Mouse (Mus musculus): ENCODE data around the gene B3galt2. TPM values are rescaled to one million over a fixed set of nuclear protein-coding genes. Genes with fewer than 3 reads are reported as not detected.
"Not testable (repeated sequence)": the region's sequence is repeated elsewhere in the genome, so short reads cannot be mapped to it uniquely, and the experiment has no call there.

The B3galt2 gene
- polyA plus RNA-seq, 1 experiment, result under 0.01 TPM

DNA sequence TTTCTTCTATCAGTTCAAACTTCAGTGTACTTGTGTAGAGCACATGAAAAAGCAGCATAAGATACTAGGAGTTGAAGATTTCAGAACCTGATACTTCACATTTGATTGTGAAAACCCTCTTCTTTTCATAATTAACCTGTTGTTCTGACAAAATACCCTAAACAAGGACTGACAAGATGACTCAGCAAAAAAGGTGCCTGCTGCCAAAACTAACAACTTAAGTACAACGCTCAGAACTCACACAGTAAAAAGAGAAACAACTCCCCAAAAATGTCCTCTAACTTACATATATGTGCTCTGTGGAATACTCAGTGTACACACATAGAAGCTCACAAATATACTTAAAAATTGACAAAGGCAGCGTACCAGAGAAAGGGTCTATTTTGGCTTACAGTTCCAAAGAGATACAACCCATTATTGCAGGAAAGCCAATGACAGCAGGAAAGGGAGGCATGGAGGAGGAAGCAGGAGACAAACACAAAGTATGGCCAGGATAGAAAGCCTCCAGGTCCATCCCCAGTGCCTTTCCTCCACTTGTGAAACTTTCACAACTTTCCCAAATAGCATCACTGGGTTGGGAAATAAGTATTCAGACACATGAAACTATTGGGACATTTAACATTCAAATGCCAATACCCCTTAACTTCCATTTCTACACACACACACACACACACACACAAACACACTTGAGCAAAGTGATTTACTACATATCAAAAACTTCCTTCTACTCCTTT is 7.4 kb upstream of the B3galt2 start:
- Histone ChIP-seq H3K36me3 (ENCODE audit: control insufficient read depth) (peaks cover 6% of the 10 kb centered on the region), H3K9me3 (ENCODE audit: control insufficient read depth, low read length) (no peaks in the 10 kb centered on the region), H3K27me3 (ENCODE audit: control insufficient read depth) (no peaks in the 10 kb centered on the region), H3K4me1 (ENCODE audit: control insufficient read depth) (peaks cover 12% of the 10 kb centered on the region), H3K4me3 (replicated peaks) (no peak overlapping the region)
- TF ChIP-seq GATA1 (IDR thresholded peaks at IDR 0.05; ENCODE audit: low read length) (no peak), TAL1 (IDR thresholded peaks at IDR 0.05; ENCODE audit: low read length) (no peak)

DNA sequence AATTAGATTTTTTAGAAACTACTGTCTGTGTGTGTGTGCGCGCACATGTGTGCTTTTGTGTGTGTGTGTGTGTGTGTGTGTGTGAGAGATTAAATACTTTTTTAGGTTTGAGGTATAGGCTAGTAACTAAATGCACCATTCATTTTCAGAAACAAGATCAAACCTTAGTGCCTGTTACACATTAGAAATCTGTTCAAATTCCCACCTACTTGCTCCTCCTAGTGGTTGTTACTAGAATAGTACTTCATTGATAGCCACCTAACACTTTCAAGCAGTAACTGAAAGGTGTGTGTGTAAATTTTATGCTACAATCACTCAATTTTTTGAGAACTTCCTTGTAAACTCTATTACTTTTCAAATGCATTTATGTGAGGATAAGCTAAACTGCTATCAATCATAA is 3.8 kb downstream of the B3galt2 start:
- Histone ChIP-seq H3K4me3 (replicated peaks) (no peak overlapping the region), H3K9me3 (ENCODE audit: control insufficient read depth, low read length) (no peaks in the 10 kb centered on the region), H3K4me1 (ENCODE audit: control insufficient read depth) (no peaks in the 10 kb centered on the region; the same call in 1 of the 2 replicates), H3K36me3 (ENCODE audit: control insufficient read depth) (peaks cover 11% of the 10 kb centered on the region), H3K27me3 (ENCODE audit: control insufficient read depth) (no peaks in the 10 kb centered on the region)
- TF ChIP-seq TAL1 (IDR thresholded peaks at IDR 0.05; ENCODE audit: low read length) (no peak), GATA1 (IDR thresholded peaks at IDR 0.05; ENCODE audit: low read length) (no peak)

DNA sequence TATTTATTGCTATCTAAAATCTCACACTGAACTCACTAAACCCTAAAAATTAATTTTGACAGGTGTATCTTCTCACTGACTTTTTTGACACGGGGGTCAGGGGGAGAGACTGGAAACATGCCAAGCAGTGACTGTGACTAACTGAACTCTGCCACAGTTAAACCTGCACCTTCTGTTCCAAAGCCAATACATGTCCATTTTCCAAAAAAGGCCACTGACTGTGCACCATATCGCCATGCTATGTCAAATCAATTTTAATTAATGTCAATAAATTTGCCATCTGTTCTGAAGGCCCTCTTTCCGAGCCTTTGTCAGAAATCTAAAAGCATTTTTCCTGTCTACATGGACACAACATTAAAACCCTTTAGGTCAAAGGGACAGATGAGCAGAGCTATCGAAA is 4.9 kb downstream of the B3galt2 start:
- Histone ChIP-seq H3K27me3 (ENCODE audit: control insufficient read depth) (no peaks in the 10 kb centered on the region), H3K9me3 (ENCODE audit: control insufficient read depth, low read length) (no peaks in the 10 kb centered on the region), H3K4me3 (replicated peaks) (no peak overlapping the region), H3K36me3 (ENCODE audit: control insufficient read depth) (peaks cover 16% of the 10 kb centered on the region), H3K4me1 (ENCODE audit: control insufficient read depth) (no peaks in the 10 kb centered on the region; the same call in 1 of the 2 replicates)
- no peak for TF ChIP-seq TAL1 (IDR thresholded peaks at IDR 0.05; ENCODE audit: low read length)
- TF ChIP-seq GATA1 (IDR thresholded peaks at IDR 0.05; ENCODE audit: low read length), result no peak

DNA sequence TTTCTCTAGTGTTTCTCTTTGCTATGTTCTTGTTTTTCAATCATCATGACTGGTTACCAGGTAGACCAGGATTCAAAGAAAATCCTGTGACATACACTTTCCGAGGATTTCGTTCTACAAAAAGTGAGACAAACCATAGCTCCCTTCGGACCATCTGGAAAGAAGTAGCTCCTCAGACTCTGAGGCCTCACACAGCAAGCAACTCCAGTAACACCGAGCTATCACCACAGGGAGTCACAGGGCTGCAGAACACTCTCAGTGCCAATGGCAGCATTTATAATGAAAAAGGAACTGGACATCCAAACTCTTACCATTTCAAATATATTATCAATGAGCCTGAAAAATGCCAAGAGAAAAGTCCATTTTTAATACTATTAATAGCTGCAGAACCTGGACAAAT is 5.8 kb downstream of the B3galt2 start:
- no peak for TF ChIP-seq GATA1 (IDR thresholded peaks at IDR 0.05; ENCODE audit: low read length)
- TF ChIP-seq TAL1 (IDR thresholded peaks at IDR 0.05; ENCODE audit: low read length), result no peak
- peaks cover 19% of the 10 kb centered on the region for H3K36me3 ChIP-seq (ENCODE audit: control insufficient read depth)
- H3K27me3 ChIP-seq (ENCODE audit: control insufficient read depth), result no peaks in the 10 kb centered on the region
- H3K4me1 ChIP-seq (ENCODE audit: control insufficient read depth), result no peaks in the 10 kb centered on the region
- no peak overlapping the region for H3K4me3 ChIP-seq (replicated peaks)
- H3K9me3 ChIP-seq (ENCODE audit: control insufficient read depth, low read length), result no peaks in the 10 kb centered on the region

DNA sequence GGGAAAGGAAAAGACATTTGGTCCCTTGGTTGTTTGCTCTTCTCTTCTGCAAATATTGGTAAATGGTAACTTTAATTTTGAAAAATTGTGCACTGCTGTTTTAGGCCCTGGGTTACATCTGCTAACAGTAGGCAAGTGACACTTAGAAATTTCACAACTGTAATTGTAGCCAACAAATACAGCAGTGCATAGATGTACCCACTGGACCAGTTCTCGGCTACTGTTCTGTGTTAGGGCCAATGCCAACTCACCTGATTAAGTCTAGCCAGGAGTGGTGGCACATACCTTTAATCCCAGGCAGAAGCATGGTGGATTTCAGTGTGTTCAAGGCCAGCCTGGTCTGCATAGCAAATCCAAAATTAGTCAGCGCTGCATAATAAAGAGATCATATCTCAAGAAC is 9.9 kb downstream of the B3galt2 start:
- H3K9me3 ChIP-seq (ENCODE audit: control insufficient read depth, low read length), result no peaks in the 10 kb centered on the region
- peaks cover 30% of the 10 kb centered on the region for H3K36me3 ChIP-seq (ENCODE audit: control insufficient read depth)
- peaks cover 3% of the 10 kb centered on the region for H3K4me1 ChIP-seq (ENCODE audit: control insufficient read depth)
- H3K27me3 ChIP-seq (ENCODE audit: control insufficient read depth), result no peaks in the 10 kb centered on the region
- TF ChIP-seq TAL1 (IDR thresholded peaks at IDR 0.05; ENCODE audit: low read length), result no peak
- no peak for TF ChIP-seq GATA1 (IDR thresholded peaks at IDR 0.05; ENCODE audit: low read length)
- no peak overlapping the region for H3K4me3 ChIP-seq (replicated peaks)

DNA sequence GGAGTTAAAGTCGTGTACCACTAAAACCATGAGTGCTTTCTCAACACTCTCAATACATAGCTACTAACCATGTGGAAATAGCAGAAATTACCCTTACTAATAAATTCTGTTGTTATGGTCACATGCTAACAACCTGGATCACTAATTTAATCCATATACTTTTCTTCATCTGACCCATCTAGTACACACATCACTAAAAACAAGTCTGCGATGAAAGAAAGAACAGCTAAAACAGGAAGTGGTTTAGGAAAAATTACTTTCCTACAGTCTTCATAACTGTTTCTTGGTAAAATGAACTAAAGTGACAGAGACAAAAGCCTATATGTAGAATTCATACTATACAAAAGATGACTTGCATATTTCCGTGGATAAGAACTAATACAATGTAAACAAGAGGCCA is 13.2 kb downstream of the B3galt2 start:
- TF ChIP-seq TAL1 (IDR thresholded peaks at IDR 0.05; ENCODE audit: low read length), result no peak
- no peak for TF ChIP-seq GATA1 (IDR thresholded peaks at IDR 0.05; ENCODE audit: low read length)
- Histone ChIP-seq H3K36me3 (ENCODE audit: control insufficient read depth) (peaks cover 22% of the 10 kb centered on the region), H3K4me3 (replicated peaks) (no peak overlapping the region), H3K9me3 (ENCODE audit: control insufficient read depth, low read length) (no peaks in the 10 kb centered on the region), H3K4me1 (ENCODE audit: control insufficient read depth) (peaks cover 3% of the 10 kb centered on the region), H3K27me3 (ENCODE audit: control insufficient read depth) (no peaks in the 10 kb centered on the region)

DNA sequence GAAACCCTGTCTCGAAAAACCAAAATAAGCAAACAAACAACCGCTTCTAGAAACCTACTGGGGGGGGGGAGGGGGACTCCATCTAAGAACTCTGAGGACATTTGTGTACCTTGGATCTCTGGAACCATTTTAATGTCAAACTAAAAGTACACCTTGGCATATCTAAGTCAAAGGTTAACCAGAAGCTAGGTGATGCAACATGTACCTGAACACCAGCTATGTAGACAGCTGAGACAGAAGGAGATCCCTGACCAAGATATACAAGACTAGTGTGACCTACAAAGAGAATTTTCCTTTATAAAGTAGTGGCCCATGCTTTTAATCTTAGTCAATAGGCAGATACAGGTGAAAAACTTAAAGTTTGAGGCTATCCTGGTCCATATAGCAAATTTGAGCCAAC is 22.7 kb downstream of the B3galt2 start:
- no peaks in the 10 kb centered on the region for H3K9me3 ChIP-seq (ENCODE audit: control insufficient read depth, low read length)
- no peak for TF ChIP-seq GATA1 (IDR thresholded peaks at IDR 0.05; ENCODE audit: low read length)
- no peak for TF ChIP-seq TAL1 (IDR thresholded peaks at IDR 0.05; ENCODE audit: low read length)
- H3K4me3 ChIP-seq (replicated peaks), result no peak overlapping the region
- no peaks in the 10 kb centered on the region for H3K27me3 ChIP-seq (ENCODE audit: control insufficient read depth)
- no peaks in the 10 kb centered on the region for H3K4me1 ChIP-seq (ENCODE audit: control insufficient read depth)
- peaks cover 35% of the 10 kb centered on the region for H3K36me3 ChIP-seq (ENCODE audit: control insufficient read depth)

DNA sequence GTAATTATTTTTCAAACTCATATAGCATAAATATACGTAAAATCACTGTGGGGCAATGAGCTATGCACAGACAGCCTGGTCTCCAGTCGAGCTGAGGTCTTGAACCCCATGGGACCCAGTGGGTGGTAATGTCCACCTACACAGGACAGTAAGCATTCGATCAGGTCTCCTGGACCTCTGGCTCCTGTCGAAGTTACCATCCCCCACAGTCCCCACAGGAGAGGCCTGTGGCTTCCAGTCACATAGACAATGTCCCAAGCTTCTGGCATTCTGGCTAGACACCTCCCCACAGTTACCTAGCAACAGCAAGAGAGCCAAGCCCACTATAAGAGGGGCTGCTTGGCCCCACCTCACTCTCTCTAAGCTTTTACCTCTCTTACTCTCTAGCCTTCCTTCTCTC is 24.3 kb downstream of the B3galt2 start:
- not testable (repeated sequence) for H3K9me3 ChIP-seq (ENCODE audit: control insufficient read depth, low read length); H3K4me1 ChIP-seq (ENCODE audit: control insufficient read depth); H3K4me3 ChIP-seq (replicated peaks); H3K27me3 ChIP-seq (ENCODE audit: control insufficient read depth)
- peaks cover 47% of the 10 kb centered on the region for H3K36me3 ChIP-seq (ENCODE audit: control insufficient read depth)

DNA sequence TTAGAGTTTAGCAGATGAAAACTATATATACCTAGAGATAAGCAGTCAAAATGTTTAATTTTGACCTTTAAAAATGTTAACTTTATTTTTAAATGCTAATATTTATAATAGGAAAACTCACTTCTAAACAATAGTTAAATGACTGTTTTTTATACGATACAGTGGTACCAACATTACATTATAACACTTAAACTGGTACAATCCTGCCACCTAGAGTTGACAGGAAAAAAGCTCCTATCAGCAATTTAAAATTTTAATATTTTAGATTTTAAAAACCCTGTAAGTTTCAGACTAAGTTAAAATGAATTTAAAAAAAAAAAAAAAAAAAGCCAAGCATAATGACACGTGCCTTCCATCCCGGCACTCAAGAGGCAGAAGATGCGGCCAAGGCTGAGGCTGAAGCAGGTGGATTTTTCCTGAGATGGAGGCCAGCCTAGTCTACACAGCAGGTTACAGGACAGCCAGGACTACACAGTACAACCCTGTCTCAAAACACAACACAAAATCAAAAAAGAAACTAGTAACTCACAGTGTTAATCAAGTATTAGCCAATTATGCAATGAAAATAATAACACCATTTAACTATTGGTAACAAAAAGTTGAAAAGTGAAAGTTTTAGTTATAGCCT is 35.4 kb downstream of the B3galt2 start:
- no peak overlapping the region for H3K4me3 ChIP-seq (replicated peaks)
- H3K36me3 ChIP-seq (ENCODE audit: control insufficient read depth), result peaks cover 61% of the 10 kb centered on the region
- TF ChIP-seq GATA1 (IDR thresholded peaks at IDR 0.05; ENCODE audit: low read length), result no peak
- no peak for TF ChIP-seq TAL1 (IDR thresholded peaks at IDR 0.05; ENCODE audit: low read length)

More for the DNA sequence above, 35.4 kb downstream of the B3galt2 start:
- Histone ChIP-seq H3K4me1 (ENCODE audit: control insufficient read depth) (no peaks in the 10 kb centered on the region), H3K9me3 (ENCODE audit: control insufficient read depth, low read length) (no peaks in the 10 kb centered on the region), H3K27me3 (ENCODE audit: control insufficient read depth) (no peaks in the 10 kb centered on the region)
